Mouse (Mus musculus) right cerebral cortex, adult 18-20 months (tissue): Measurements from ENCODE around the gene Gp9.
A peak's percentile ranks its signal among the peaks of the same experiment; 100 is the strongest.

Experiments used
- DNase-seq: peaks from one replicate; pipeline ENCODE4 v3.0.0; 2022; ENCODE audit warnings: mixed read lengths

Gp9 gene

GRCm38 (mm10) chr6:87810713-87811669, 33.1 kb downstream of the Gp9 start:
- DNase-seq, result peak; percentile 55

GRCm38 (mm10) chr6:87811675-87812338, 33.9 kb downstream of the Gp9 start, which contains the start of gene Rab43:
Rab43 (minus strand) TSS chr6:87812164.
- peak; percentile 92 for DNase-seq

- no peak for DNase-seq
Measured at GRCm38 (mm10) chr6:87812656-87813055, 34.8 kb downstream of the Gp9 start.

- no peak for DNase-seq
Measured at GRCm38 (mm10) chr6:87814486-87814885, 36.6 kb downstream of the Gp9 start.

GRCm38 (mm10) chr6:87820366-87820765, 42.5 kb downstream of the Gp9 start:
- DNase-seq, result no peak
